Mouse (Mus musculus): ENCODE data around the gene Katnal1. TPM values are rescaled to one million over a fixed set of nuclear protein-coding genes. Genes with fewer than 3 reads are reported as not detected.

The Katnal1 gene
- polyA plus RNA-seq, 1 experiment from 2014 or later: 11.0 TPM

DNA sequence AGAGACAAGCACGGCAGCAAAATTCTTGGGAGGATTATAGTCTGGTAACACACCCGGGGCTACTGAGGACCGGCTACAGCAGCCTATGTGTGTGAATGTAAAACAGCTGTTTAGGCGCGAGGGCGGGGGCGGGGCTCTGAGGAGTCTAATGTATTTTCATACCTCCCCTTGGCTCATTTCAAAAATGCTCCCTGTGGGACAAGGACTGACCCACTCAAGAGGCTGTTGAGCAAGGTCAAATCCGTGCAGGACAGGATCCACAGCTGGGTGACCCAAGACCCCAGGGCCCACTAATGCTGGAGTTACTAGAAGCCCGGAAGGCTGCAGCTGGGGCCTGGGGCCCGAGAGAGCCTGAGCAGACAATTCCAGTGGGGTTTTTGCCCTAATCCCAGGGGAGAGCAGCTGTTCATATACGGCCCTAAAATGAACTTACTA lies 10.8 kb upstream of the Katnal1 start:
- Histone ChIP-seq H3K27me3 (ENCODE audit: control insufficient read depth, insufficient read depth, low read length) (no peaks in the 10 kb centered on the region), H3K27ac (ENCODE audit: low read length) (no peak overlapping the region), H3K4me2 (ENCODE audit: low read depth, low read length) (no peak overlapping the region), H3K4me3 (replicated peaks; ENCODE audit: low read length) (no peak overlapping the region), H3K36me3 (ENCODE audit: control insufficient read depth, insufficient read depth, low read length) (no peaks in the 10 kb centered on the region), H3K9me3 (replicated peaks; ENCODE audit: control insufficient read depth, low read length) (peaks cover 7% of the 10 kb centered on the region; the same call in 1 of the 2 replicates), H3K9ac (ENCODE audit: low read length) (no peak overlapping the region), H3K4me1 (ENCODE audit: control insufficient read depth, insufficient read depth, low read length) (peaks cover 3% of the 10 kb centered on the region; the same call in 1 of the 2 replicates)
- 57% methylated on average over 11 of the region's 11 CpGs for WGBS
- ATAC-seq (ENCODE audit: insufficient read depth, low FRiP score): no peak

DNA sequence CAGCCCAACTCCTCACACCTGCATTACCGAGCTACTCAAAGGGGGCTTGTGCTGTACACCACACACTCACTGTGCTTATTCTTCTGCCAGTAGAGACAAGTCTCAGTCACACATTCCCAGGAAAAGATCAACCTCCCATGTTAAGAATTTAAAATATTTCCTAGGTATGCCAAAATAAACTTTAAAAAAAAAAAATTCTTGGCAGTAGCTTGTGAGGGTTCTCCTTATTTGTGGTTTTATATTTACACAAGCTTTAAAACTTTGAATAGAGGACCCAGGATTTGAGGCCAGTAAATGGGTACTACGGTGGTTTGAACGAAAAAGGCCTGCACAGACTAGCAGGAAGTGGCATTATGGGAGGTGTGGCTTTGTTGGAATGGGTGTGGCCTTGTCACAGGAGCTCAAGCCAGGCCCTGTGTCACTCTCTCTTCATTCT lies 7.4 kb upstream of the Katnal1 start:
- Histone ChIP-seq H3K4me1 (ENCODE audit: control insufficient read depth, insufficient read depth, low read length) (no peaks in the 10 kb centered on the region), H3K9ac (ENCODE audit: low read length) (no peak overlapping the region), H3K4me2 (ENCODE audit: low read depth, low read length) (no peak overlapping the region), H3K27me3 (ENCODE audit: control insufficient read depth, insufficient read depth, low read length) (no peaks in the 10 kb centered on the region), H3K4me3 (replicated peaks; ENCODE audit: low read length) (no peak overlapping the region), H3K27ac (ENCODE audit: low read length) (no peak overlapping the region), H3K36me3 (ENCODE audit: control insufficient read depth, insufficient read depth, low read length) (no peaks in the 10 kb centered on the region), H3K9me3 (replicated peaks; ENCODE audit: control insufficient read depth, low read length) (peaks cover 7% of the 10 kb centered on the region; the same call in 1 of the 2 replicates)
- WGBS: 73% methylated on average over 3 of the region's 3 CpGs
- no peak for ATAC-seq (ENCODE audit: insufficient read depth, low FRiP score)

DNA sequence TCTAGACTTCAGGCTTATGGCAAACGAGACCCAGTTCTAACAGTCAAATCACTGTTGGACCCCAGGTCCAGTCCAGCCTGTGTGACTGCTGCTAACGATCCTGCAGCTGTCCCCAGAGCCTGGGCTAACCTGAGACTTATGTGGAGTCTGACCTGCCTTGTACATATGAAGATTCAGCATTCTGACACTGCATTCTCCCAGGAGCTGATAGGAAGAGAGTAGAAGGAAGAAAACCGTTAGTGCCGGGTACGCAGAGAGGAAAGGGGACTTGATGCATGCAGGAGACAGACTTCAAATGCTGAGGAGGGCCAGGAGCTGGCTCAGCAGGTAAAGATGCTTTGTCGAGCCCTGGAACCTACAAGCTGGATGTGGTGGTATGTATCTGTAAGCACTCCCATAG lies 6.8 kb upstream of the Katnal1 start:
- Histone ChIP-seq H3K9me3 (replicated peaks; ENCODE audit: control insufficient read depth, low read length) (peaks cover 7% of the 10 kb centered on the region; the same call in 1 of the 2 replicates), H3K27me3 (ENCODE audit: control insufficient read depth, insufficient read depth, low read length) (no peaks in the 10 kb centered on the region), H3K27ac (ENCODE audit: low read length) (no peak overlapping the region), H3K4me1 (ENCODE audit: control insufficient read depth, insufficient read depth, low read length) (0 out of 2 replicates have a peak, but pooled peaks cover 3% of the 10 kb centered on the region), H3K36me3 (ENCODE audit: control insufficient read depth, insufficient read depth, low read length) (no peaks in the 10 kb centered on the region), H3K4me2 (ENCODE audit: low read depth, low read length) (no peak overlapping the region), H3K9ac (ENCODE audit: low read length) (no peak overlapping the region), H3K4me3 (replicated peaks; ENCODE audit: low read length) (no peak overlapping the region)
- ATAC-seq (ENCODE audit: insufficient read depth, low FRiP score): no peak
- 86% methylated on average over 6 of the region's 6 CpGs for WGBS

DNA sequence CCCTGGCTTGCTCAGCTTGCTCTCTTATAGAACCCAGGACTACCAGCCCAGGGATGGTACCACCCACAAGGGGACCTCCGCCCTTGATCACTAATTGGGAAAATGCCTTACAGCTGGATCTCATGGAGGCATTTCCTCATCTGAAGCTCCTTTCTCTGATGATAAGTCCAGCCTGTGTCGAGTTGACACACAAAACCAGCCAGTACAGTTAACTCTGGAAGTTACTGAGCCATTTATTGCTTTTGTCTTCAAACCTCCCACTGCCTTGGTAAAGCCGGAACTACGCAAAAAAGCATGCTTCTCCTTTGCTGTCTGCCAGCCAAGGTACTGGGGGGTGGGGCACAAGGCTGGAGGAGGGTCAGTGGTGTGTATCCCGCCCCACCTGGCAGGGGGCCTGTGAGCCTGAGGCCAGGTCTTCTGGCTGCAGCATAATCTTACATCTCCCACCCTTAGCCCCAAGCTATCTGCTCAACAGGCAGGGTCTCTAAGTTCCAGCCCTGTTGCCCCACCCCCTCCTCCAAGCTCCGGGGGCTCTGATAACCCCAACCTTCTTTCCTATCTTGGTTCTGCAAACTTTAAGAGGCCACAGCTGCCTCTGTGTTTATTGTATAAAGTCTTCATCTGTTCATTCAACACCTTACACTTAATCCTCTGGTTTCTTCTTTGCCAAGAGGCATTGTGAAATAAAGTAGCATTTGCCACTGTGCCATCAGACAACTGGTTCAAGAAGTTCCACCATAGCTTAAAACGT lies 6.1 kb upstream of the Katnal1 start:
- no peak for ATAC-seq (ENCODE audit: insufficient read depth, low FRiP score)
- Histone ChIP-seq H3K9ac (ENCODE audit: low read length) (no peak overlapping the region), H3K9me3 (replicated peaks; ENCODE audit: control insufficient read depth, low read length) (peaks cover 7% of the 10 kb centered on the region; the same call in 1 of the 2 replicates), H3K4me3 (replicated peaks; ENCODE audit: low read length) (no peak overlapping the region), H3K27me3 (ENCODE audit: control insufficient read depth, insufficient read depth, low read length) (no peaks in the 10 kb centered on the region), H3K36me3 (ENCODE audit: control insufficient read depth, insufficient read depth, low read length) (no peaks in the 10 kb centered on the region), H3K4me2 (ENCODE audit: low read depth, low read length) (no peak overlapping the region), H3K27ac (ENCODE audit: low read length) (no peak overlapping the region), H3K4me1 (ENCODE audit: control insufficient read depth, insufficient read depth, low read length) (0 out of 2 replicates have a peak, but pooled peaks cover 3% of the 10 kb centered on the region)
- 57% methylated on average over 7 of the region's 7 CpGs for WGBS

DNA sequence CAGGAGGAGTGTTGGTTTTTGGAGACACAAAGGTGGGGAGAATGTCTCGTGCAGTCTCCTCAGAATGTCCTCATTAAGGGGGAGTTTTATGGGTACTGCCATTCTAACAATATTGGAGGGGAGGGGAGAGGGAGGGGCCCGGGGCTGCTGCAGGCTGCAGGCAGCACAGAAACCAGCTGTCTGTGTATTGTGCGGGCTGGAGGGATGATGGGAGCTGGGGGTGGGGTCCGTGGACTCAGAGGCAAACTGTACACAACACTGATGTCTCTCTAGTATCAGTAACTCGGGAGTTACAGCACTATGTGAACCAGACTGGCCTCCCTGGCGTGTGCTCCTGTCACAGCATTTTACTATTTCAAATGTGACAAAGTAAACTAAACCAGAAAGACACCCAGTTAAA lies 5.3 kb upstream of the Katnal1 start:
- no peak overlapping the region for H3K9ac ChIP-seq (ENCODE audit: low read length)
- H3K4me3 ChIP-seq (replicated peaks; ENCODE audit: low read length): no peak overlapping the region
- H3K4me2 ChIP-seq (ENCODE audit: low read depth, low read length): no peak overlapping the region
- H3K9me3 ChIP-seq (replicated peaks; ENCODE audit: control insufficient read depth, low read length): peaks cover 7% of the 10 kb centered on the region; the same call in 1 of the 2 replicates
- H3K36me3 ChIP-seq (ENCODE audit: control insufficient read depth, insufficient read depth, low read length): no peaks in the 10 kb centered on the region
- peaks cover 3% of the 10 kb centered on the region; the same call in 1 of the 2 replicates for H3K4me1 ChIP-seq (ENCODE audit: control insufficient read depth, insufficient read depth, low read length)
- H3K27me3 ChIP-seq (ENCODE audit: control insufficient read depth, insufficient read depth, low read length): no peaks in the 10 kb centered on the region
- ATAC-seq (ENCODE audit: insufficient read depth, low FRiP score): no peak
- no peak overlapping the region for H3K27ac ChIP-seq (ENCODE audit: low read length)
- 34% methylated on average over 6 of the region's 6 CpGs for WGBS

DNA sequence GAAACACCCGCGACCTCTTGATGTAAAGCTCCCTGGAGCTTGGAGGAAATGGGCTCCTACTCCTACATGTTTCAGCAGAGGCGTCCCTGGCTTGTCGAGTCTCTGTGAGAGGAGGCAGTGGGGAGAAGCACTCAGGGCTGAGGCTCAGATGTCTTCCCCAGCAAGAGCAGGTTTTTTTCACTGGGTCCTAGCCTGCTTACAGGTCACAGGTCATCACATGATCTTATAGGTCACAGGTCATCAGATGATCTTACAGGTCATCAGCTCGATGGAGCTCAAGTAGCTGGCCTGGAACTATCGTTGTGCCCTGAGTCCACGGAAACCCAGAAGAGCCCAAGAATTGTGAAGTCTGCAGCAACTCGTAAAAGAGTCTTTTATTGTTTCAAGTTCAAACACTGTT lies 4.6 kb upstream of the Katnal1 start:
- 45% methylated on average over 8 of the region's 8 CpGs for WGBS
- no peak for ATAC-seq (ENCODE audit: insufficient read depth, low FRiP score)
- no peak overlapping the region for H3K27ac ChIP-seq (ENCODE audit: low read length)

DNA sequence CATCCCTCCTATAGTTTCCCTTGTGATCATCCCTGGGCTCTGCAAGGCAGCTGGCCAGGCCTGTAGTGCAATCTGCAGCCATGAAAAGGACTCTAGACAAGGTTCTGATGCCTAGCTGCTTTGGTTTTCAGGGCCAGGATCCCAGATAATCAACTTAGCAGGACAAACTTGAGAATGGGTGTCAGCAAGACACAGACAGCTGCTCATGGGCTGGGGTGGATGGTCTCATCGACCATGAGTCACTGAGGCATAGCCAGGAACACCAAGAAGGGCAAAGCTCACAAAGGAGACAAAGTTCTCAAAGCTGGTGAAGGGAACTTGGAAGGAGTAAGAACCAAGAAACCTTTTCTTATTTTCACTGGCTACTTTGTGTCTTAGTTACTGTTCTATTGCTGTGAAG lies 2.2 kb upstream of the Katnal1 start:
- Histone ChIP-seq H3K4me3 (replicated peaks; ENCODE audit: low read length) (no peak overlapping the region), H3K9me3 (replicated peaks; ENCODE audit: control insufficient read depth, low read length) (peaks cover 6% of the 10 kb centered on the region; the same call in 1 of the 2 replicates), H3K27ac (ENCODE audit: low read length) (peak overlapping the region; percentile 76), H3K4me2 (ENCODE audit: low read depth, low read length) (no peak overlapping the region), H3K36me3 (ENCODE audit: control insufficient read depth, insufficient read depth, low read length) (no peaks in the 10 kb centered on the region), H3K27me3 (ENCODE audit: control insufficient read depth, insufficient read depth, low read length) (no peaks in the 10 kb centered on the region), H3K4me1 (ENCODE audit: control insufficient read depth, insufficient read depth, low read length) (peaks cover 8% of the 10 kb centered on the region; the same call in 1 of the 2 replicates), H3K9ac (ENCODE audit: low read length) (0 out of 2 replicates have a peak overlapping the region, but pooled peaks have one; percentile 10)
- 77% methylated on average over 1 of the region's 1 CpGs for WGBS
- ATAC-seq (ENCODE audit: insufficient read depth, low FRiP score): no peak

More for the DNA sequence above, 4.6 kb upstream of the Katnal1 start:
- H3K36me3 ChIP-seq (ENCODE audit: control insufficient read depth, insufficient read depth, low read length): no peaks in the 10 kb centered on the region
- H3K4me2 ChIP-seq (ENCODE audit: low read depth, low read length): no peak overlapping the region
- peaks cover 8% of the 10 kb centered on the region; the same call in 1 of the 2 replicates for H3K4me1 ChIP-seq (ENCODE audit: control insufficient read depth, insufficient read depth, low read length)
- H3K9me3 ChIP-seq (replicated peaks; ENCODE audit: control insufficient read depth, low read length): peaks cover 7% of the 10 kb centered on the region; the same call in 1 of the 2 replicates
- no peak overlapping the region for H3K9ac ChIP-seq (ENCODE audit: low read length)
- no peaks in the 10 kb centered on the region for H3K27me3 ChIP-seq (ENCODE audit: control insufficient read depth, insufficient read depth, low read length)
- H3K4me3 ChIP-seq (replicated peaks; ENCODE audit: low read length): no peak overlapping the region

DNA sequence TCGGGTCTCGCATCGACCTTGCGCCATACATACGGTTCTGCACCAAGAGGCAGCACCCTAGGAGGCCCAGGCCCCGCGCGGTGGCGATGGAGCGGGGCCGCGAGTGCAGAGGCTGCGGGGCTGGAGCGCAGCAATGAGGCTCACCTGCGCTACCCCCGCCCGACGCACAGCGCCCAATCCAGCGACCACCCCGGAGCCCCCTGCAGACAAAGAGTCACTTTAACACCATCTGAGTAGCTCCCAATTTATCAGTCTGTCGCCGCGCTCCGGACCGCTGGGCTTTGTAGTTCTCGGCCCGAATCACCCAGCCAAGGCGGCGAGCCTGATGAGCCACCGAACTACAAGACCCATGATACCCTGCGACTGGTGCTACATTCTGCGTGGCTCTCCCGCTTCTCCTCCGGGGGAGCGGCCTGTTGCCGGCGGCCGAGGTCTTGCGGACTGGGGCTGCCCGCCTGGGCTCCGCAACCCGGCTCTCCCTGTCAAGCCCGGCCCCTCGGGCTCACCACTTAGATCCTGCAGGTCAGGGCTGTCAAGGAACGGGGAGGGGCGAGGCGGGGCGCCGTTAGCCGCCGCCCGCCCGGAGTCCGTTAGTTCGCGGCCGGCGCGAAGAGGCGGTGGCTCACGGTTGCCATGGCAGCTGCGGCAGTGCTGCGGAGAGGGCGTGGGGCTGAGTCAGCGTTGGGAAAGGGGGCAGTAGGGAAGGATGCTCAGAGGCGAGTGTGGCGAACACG lies 571 bp downstream of the Katnal1 start:
- under 1% methylated on average over 69 of the region's 69 CpGs for WGBS
- H3K27ac ChIP-seq (ENCODE audit: low read length): peak overlapping the region; percentile 91
- peak overlapping the region; percentile 91 for H3K9ac ChIP-seq (ENCODE audit: low read length)
- H3K27me3 ChIP-seq (ENCODE audit: control insufficient read depth, insufficient read depth, low read length): no peaks in the 10 kb centered on the region
- no peaks in the 10 kb centered on the region for H3K36me3 ChIP-seq (ENCODE audit: control insufficient read depth, insufficient read depth, low read length)
- H3K4me1 ChIP-seq (ENCODE audit: control insufficient read depth, insufficient read depth, low read length): peaks cover 14% of the 10 kb centered on the region; the same call in 1 of the 2 replicates
- H3K4me3 ChIP-seq (replicated peaks; ENCODE audit: low read length): peak overlapping the region; percentile 85
- H3K4me2 ChIP-seq (ENCODE audit: low read depth, low read length): peak overlapping the region; percentile 79
- ATAC-seq (ENCODE audit: insufficient read depth, low FRiP score): peak; percentile 97
- no peaks in the 10 kb centered on the region for H3K9me3 ChIP-seq (replicated peaks; ENCODE audit: control insufficient read depth, low read length)

All from stomach, embryonic 16.5 days (tissue).